Mouse (Mus musculus) frontal cortex, postnatal 10 days (tissue): ENCODE measurements at regions not wholly inside any gene's neighbourhood (a gene's known extent, or its start where the extent isn't known, plus 50 kb on each side); places are given as distances from the start of the nearest gene placed in this dataset.

Source experiments
- DNase-seq, 2 experiments: peaks; one replicate each; pipeline ENCODE4 v3.0.0; 2022; ENCODE audit warnings: low spot score in 2 of 2, mixed read lengths in 1 of 2

- no peak for DNase-seq
Measured at GRCm38 (mm10) chr3:37882417-37882816, 158.1 kb upstream of the Gm5148 start.

DNA sequence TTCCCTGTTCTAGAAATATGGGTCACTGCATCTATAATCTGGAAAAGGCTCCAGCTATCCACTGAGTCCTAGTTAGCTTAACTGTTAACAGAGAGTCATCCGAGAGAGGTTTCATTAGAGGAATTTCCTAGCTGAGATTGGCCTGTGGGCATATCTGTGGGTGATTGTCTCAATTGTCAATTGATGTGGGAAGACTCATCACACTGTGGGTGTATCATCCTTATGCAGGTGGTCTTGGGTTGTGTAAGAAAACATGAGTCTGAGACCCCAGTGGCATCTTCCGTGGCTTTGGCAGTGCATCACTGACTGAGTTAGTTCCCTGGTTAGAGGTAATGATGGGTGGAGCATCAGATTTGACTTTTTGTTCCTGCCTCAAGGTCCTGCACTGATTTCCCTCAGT lies 156.7 kb upstream of the Gm5148 start:
- no peak for DNase-seq

DNA sequence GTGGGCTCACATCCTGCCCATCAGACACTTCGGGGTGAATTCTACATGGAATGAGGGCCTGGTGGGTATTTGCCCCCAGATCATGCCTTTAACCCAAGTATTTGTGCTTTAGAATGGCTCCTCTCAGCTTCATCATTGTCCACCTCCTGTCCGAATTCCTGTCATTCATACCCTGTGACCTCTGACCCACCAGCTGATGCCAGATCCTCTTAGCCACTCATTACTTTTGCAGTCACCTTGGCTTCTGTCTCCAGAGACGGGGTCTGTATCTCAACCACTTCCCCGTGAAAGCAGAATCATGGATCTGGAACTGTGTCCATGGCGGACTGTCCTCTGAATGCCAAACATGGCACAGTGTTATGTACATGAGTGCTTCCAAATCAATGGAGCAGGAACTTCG lies 154.8 kb upstream of the Gm5148 start:
- no peak for DNase-seq

- DNase-seq, result no peak
Measured at GRCm38 (mm10) chr3:37876016-37876765, 151.9 kb upstream of the Gm5148 start.

DNA sequence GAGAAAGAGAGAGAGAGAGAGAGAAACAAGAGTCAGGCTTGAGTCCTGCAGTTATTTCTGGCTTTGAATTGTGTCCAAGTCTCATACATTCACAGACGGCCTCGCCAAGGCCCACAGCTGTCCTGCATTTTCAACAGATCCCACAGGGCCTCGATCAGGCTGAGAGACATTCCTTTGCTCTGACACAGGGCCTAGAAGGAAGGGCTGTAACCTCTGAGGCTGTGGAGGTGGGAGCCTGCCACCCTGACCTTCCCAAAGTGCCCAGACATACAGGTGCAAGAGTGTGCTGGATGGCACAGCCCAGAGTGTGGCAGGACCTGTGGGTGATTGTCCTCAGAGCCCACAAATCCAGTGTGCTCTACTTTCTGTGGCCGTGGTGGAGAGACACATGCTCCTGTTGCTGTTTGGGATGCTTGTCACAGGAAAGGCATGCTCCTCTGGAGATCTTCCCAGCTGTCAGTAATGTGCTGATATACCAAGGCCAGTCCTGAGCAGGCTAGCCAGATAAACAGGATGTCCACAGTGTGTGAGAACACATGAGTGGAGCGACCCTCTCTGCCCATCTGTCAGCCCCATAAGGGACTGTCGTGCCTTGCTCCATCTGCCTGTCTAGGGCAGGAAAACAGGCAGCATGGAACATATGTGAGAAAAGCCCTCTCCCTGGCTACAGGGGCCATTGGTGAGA lies 151.2 kb upstream of the Gm5148 start:
- DNase-seq, result peak in 1 of 2 experiments; percentile 12

DNA sequence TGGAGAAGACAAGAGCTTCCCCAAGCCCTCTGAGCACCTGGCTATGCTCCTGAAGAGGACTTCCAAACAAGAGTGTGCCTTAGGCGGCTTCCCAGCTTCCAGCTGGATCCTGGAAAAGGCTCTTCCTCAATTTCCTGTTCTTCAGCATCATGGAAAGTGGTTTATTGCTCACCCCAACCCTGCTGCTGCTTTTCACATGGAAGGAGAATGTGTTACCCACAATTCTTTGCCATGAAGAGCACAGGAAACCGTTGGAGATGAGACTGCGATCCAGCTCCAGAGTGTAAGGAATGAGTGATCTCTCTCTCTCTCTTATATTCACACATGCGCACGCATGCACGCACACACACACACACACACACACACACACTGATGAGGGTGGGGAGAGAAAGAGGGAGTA lies 150.6 kb upstream of the Gm5148 start:
- DNase-seq, result no peak

- DNase-seq, result no peak
Measured at GRCm38 (mm10) chr3:37874346-37874745, 150.1 kb upstream of the Gm5148 start.

- no peak for DNase-seq
Measured at GRCm38 (mm10) chr3:37872329-37872728, 148.0 kb upstream of the Gm5148 start.

GRCm38 (mm10) chr3:37871076-37871475 lies 146.8 kb upstream of the Gm5148 start:
- no peak for DNase-seq

DNA sequence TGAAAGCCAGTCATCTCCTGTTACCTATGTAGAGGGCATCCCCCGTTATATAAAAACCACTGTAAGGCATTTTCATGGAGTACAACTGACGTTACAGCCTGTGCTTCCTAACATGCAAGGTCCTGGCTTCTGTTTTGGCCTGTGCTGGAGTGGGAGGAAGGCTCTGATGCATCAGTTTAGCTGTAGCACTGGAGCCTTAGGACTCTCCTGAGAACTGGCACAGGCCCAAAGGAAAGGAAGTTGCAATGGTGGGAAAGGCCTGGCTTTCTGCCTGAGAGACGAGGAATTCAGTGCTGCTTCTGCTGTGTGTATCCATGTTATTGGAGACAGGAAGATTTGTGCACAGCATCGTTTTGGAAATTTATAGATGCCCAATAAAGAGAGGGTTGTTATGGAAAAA lies 144.2 kb upstream of the Gm5148 start:
- DNase-seq, result no peak

DNA sequence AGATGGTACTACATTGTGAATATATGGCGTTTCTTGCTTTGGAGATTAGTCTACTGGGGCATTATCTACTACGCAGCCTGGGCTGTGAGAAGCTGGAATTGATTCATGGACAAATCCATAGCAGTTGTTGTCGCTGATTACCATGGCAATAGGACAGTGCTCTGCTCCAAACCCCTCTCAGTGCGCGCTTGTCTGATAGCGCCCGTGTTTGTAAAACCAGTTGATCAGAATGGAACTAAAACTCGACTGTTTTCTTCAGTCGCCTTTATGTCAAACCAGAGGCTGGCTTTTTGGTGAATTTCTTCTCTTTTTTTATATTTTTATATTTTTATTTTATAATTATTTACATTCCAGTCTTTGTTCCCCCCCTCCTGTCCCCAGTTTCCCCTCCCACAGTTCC lies 138.5 kb upstream of the Gm5148 start:
- DNase-seq, result no peak

GRCm38 (mm10) chr3:37860715-37861461 lies 136.6 kb upstream of the Gm5148 start:
- DNase-seq, result no peak

DNA sequence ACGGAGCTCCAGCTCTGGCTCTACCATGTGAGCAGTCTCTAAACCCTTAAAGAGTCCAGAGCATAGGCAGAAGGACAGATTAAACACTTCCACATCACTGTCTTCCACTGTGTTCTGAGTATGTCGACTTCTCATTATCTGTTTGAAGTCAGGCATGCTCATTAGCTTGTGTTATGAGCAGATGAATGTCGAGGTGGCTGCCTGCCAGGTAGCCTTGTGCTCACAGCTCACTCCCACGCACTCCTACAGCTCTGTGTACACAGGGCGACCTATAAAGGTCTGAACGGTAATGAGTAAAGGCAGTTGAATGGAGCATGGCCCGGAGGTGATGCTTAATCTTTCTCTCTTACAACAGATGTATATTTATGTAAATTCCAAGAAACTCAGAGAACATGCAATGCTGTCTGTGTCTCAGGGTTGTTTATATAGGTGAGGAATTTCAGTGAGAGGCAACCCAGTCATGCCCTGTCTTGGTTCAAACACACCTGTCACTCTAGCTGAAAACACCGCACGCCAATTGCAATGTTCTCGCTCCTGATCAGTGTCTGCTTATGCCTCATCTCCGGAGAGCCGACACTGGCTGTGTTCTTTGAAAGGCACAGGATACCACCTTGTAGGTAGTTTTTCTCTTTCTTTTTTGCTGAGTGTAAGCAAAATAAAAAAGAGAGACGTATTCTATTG lies 135.9 kb upstream of the Gm5148 start:
- DNase-seq, result no peak

DNA sequence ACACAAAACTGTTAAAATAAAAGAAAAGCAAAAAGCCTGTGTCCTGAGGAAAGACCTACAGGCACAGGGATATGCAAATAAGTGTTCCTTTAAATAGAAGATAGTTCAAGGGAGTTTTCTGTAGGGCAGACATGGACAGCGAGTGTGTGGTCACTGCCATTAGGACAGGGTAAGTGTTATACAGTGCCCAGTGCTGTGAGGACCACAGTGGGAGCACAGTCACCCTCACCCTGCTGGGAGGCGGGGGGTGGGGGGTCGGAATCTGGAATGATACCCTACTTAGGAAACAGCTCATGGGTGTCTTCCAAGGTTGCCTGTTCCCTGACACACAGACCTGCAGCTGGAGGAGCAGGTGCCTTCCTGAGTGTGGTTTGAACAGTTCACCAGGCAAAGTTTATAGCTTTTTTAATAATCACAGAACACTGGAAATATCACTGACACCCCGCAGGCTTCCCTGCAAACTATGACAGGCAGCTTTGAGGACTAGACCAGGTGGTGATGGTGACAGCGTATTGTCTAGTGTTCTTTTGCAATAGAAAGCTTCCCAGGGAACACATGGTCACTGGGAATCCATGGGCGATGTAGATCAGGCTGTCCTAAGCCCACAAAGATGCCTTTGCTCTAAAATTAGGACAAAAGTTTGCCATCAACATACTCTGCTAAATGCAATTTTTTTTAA lies 134.5 kb upstream of the Gm5148 start:
- DNase-seq, result no peak

GRCm38 (mm10) chr3:37846191-37847003 lies 122.1 kb upstream of the Gm5148 start:
- DNase-seq, result no peak

DNA sequence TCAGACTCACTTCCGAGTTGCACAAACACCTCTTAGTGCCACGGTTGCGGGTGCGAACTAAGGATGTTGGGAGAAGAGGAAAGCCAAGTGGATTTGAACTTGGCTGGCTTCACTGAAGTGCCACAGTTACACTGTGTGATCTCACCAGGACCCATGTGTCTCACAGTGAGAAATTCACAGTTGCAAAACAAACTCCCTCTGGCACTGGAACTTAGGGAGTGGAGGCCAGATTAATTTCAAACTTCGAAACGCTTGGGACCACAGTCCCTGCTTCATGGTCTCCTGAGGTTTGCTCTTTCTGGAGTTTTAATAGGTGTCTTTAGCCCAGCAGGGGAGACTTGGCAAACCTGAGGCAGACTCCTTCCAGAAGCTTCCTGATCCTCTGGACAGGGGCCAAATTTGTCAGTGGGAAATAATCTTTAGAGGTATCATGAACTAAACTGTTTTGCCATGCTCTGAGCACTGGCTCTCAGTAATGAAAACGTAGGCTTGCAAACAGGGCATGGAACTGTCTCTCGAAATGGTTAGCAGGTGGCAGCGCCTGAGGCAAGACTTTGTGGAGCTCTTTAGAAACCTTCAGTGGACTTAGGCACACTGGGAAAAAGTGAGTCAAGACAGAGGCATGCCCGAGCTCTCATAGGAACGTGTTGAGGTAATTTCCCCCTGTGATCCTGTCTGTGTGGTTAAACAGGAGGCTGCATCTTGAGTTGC lies 121.2 kb upstream of the Gm5148 start:
- no peak for DNase-seq

GRCm38 (mm10) chr3:37844731-37845312 lies 120.5 kb upstream of the Gm5148 start:
- DNase-seq, result no peak

GRCm38 (mm10) chr3:37842289-37842688 lies 118.0 kb upstream of the Gm5148 start:
- no peak for DNase-seq

DNA sequence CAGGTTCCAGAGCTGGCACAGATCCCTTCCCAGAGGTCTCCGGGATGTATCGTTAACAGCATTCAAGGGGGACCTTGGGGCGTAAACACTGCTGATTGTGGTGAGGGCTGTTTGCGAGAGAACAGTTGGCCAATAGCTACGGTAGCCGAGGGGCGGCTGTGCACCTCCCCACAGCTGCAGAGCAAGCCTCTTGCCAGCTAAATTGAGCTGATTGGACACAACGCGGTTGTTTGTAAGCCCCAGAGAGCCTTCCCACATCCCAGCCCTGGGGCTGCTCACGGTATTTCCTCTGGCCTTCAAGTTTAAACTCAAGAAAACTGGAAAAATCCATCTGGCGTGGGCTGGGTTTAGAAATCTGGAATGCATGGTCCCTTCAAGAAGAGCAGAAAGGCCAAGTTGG lies 114.6 kb upstream of the Gm5148 start:
- no peak for DNase-seq

DNA sequence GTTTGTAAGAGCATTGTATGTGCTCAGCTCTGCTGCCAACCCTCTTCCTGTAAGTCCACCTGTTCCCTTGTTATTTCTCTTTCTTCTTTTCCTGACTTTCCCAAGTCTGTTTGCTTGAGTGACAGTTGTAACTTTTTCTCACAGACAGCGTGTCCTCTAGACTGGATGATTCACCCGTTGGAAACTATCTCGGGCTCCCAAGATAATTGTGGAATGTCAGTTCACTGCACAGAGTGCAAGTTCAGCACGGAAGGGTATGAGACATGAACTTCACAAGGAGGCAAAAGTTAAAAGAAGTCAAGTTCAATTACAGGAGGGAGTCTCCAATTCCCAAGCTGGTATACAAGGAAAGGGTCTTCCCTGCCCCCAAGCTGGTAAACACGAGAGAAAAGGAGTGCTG lies 112.5 kb upstream of the Gm5148 start:
- DNase-seq, result no peak
